Mouse (Mus musculus): Measurements from ENCODE around the gene Daw1. TPM values are rescaled to one million over a fixed set of nuclear protein-coding genes. Genes with fewer than 3 reads are reported as not detected.
A peak's percentile ranks its signal among the peaks of the same experiment; 100 is the strongest.

Gene Daw1
- polyA plus RNA-seq (2015; fragmentation: Nextera tagmentation; extraction: Ambion mirVana), result 1.2 and 1.4 TPM in 2 replicates

- Histone ChIP-seq H3K36me3 (no peaks in the 10 kb centered on the region), H3K4me3 (replicated peaks) (peak within 1 kb of the TSS; percentile 56), H3K27me3 (replicated peaks) (no peaks in the 10 kb centered on the region), H3K4me2 (peak within 1 kb of the TSS; percentile 81), H3K9me3 (replicated peaks) (no peaks in the 10 kb centered on the region), H3K4me1 (peaks cover 6% of the 10 kb centered on the region), H3K9ac (replicated peaks) (peak within 1 kb of the TSS; percentile 53), H3K27ac (replicated peaks) (no peak within 1 kb of the TSS)
- peak; percentile 97 for ATAC-seq (ENCODE audit: low FRiP score)
- under 1% methylated on average over 16 of the region's 16 CpGs for WGBS
Observed at GRCm38 (mm10) chr1:83159603-83160002, at the start of gene Daw1. Daw1 (plus strand) TSS chr1:83159752.

DNA sequence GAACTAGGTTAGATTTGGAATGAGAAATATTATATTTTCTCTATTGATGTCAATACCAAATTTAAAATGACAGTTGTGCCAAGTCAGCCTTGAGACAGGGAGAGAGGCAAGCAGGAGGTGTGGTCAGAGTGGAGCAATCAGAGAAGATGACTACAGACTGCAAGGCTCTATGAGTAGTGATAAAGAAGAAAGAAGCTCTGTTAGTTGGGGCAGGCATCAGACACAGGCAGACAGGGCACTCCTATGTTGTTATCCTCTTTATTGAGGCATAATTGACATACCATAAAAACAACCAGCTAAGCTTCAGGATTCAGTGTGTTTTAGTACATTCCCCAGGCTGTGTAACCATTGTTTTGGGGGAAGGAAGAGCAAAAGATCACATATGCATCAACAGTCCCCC, 48.6 kb upstream of the Daw1 start:
- no peak overlapping the region for H3K27ac ChIP-seq (replicated peaks)
- H3K9ac ChIP-seq (replicated peaks), result no peak overlapping the region
- no peak overlapping the region for H3K4me3 ChIP-seq (replicated peaks)
- H3K27me3 ChIP-seq (replicated peaks), result no peaks in the 10 kb centered on the region
- no peaks in the 10 kb centered on the region for H3K4me1 ChIP-seq
- no peaks in the 10 kb centered on the region for H3K36me3 ChIP-seq
- no peaks in the 10 kb centered on the region for H3K9me3 ChIP-seq (replicated peaks)
- ATAC-seq (ENCODE audit: low FRiP score), result no peak
- no peak overlapping the region for H3K4me2 ChIP-seq

GRCm38 (mm10) chr1:83111726-83112125, 47.8 kb upstream of the Daw1 start:
- Histone ChIP-seq H3K27me3 (replicated peaks) (no peaks in the 10 kb centered on the region), H3K4me2 (no peak overlapping the region), H3K4me3 (replicated peaks) (no peak overlapping the region), H3K36me3 (no peaks in the 10 kb centered on the region), H3K4me1 (no peaks in the 10 kb centered on the region), H3K9me3 (replicated peaks) (no peaks in the 10 kb centered on the region), H3K9ac (replicated peaks) (no peak overlapping the region), H3K27ac (replicated peaks) (no peak overlapping the region)
- WGBS, result 69% methylated on average over 5 of the region's 5 CpGs
- no peak for ATAC-seq (ENCODE audit: low FRiP score)

GRCm38 (mm10) chr1:83116447-83117137, 43.0 kb upstream of the Daw1 start, which contains the start of gene Ccl20:
Ccl20 (plus strand) TSS chr1:83116766.
- Histone ChIP-seq H3K27me3 (replicated peaks) (no peaks in the 10 kb centered on the region), H3K4me1 (no peaks in the 10 kb centered on the region), H3K36me3 (no peaks in the 10 kb centered on the region), H3K4me3 (replicated peaks) (no peak within 1 kb of the TSS), H3K9me3 (replicated peaks) (no peaks in the 10 kb centered on the region), H3K9ac (replicated peaks) (no peak within 1 kb of the TSS), H3K4me2 (no peak within 1 kb of the TSS), H3K27ac (replicated peaks) (no peak within 1 kb of the TSS)
- no peak for ATAC-seq (ENCODE audit: low FRiP score)
- WGBS, result 47% methylated on average over 8 of the region's 8 CpGs

- H3K9me3 ChIP-seq (replicated peaks), result no peaks in the 10 kb centered on the region
- WGBS, result 94% methylated on average over 3 of the region's 3 CpGs
- H3K27ac ChIP-seq (replicated peaks), result no peak overlapping the region
- no peaks in the 10 kb centered on the region for H3K4me1 ChIP-seq
- no peak for ATAC-seq (ENCODE audit: low FRiP score)
- H3K9ac ChIP-seq (replicated peaks), result no peak overlapping the region
- no peak overlapping the region for H3K4me2 ChIP-seq
- no peak overlapping the region for H3K4me3 ChIP-seq (replicated peaks)
- H3K36me3 ChIP-seq, result no peaks in the 10 kb centered on the region
- no peaks in the 10 kb centered on the region for H3K27me3 ChIP-seq (replicated peaks)
Observed at GRCm38 (mm10) chr1:83117217-83117616, 42.3 kb upstream of the Daw1 start.

DNA sequence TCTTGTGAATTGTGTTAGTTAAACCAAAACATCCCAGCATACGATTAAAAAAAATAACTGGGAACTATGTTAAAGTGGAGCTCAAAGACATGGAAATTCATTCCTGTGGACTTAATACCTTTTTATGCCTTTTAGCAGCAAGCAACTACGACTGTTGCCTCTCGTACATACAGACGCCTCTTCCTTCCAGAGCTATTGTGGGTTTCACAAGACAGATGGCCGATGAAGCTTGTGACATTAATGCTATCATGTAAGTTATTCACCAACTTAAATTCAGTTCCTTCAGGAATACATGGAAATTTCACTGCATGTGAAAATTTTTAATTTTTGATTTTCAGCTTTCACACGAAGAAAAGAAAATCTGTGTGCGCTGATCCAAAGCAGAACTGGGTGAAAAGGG, 41.9 kb upstream of the Daw1 start:
- no peak overlapping the region for H3K9ac ChIP-seq (replicated peaks)
- no peak overlapping the region for H3K4me3 ChIP-seq (replicated peaks)
- no peak overlapping the region for H3K4me2 ChIP-seq
- ATAC-seq (ENCODE audit: low FRiP score), result no peak
- no peaks in the 10 kb centered on the region for H3K4me1 ChIP-seq
- no peaks in the 10 kb centered on the region for H3K36me3 ChIP-seq
- no peak overlapping the region for H3K27ac ChIP-seq (replicated peaks)
- H3K9me3 ChIP-seq (replicated peaks), result no peaks in the 10 kb centered on the region
- H3K27me3 ChIP-seq (replicated peaks), result no peaks in the 10 kb centered on the region
- 93% methylated on average over 7 of the region's 7 CpGs for WGBS

- ATAC-seq (ENCODE audit: low FRiP score), result no peak
- H3K27ac ChIP-seq (replicated peaks), result no peak overlapping the region
- no peak overlapping the region for H3K9ac ChIP-seq (replicated peaks)
Observed at GRCm38 (mm10) chr1:83119903-83120302, 39.6 kb upstream of the Daw1 start.

GRCm38 (mm10) chr1:83120312-83120711, 39.2 kb upstream of the Daw1 start:
- 86% methylated on average over 3 of the region's 3 CpGs for WGBS
- no peak overlapping the region for H3K4me2 ChIP-seq
- no peaks in the 10 kb centered on the region for H3K36me3 ChIP-seq
- no peak for ATAC-seq (ENCODE audit: low FRiP score)
- no peak overlapping the region for H3K4me3 ChIP-seq (replicated peaks)
- no peaks in the 10 kb centered on the region for H3K27me3 ChIP-seq (replicated peaks)
- H3K4me1 ChIP-seq, result no peaks in the 10 kb centered on the region
- H3K27ac ChIP-seq (replicated peaks), result no peak overlapping the region
- no peaks in the 10 kb centered on the region for H3K9me3 ChIP-seq (replicated peaks)
- no peak overlapping the region for H3K9ac ChIP-seq (replicated peaks)

More at GRCm38 (mm10) chr1:83119903-83120302, 39.6 kb upstream of the Daw1 start:
- H3K4me2 ChIP-seq, result no peak overlapping the region
- no peak overlapping the region for H3K4me3 ChIP-seq (replicated peaks)
- H3K36me3 ChIP-seq, result no peaks in the 10 kb centered on the region
- H3K9me3 ChIP-seq (replicated peaks), result no peaks in the 10 kb centered on the region
- no peaks in the 10 kb centered on the region for H3K27me3 ChIP-seq (replicated peaks)
- no peaks in the 10 kb centered on the region for H3K4me1 ChIP-seq

DNA sequence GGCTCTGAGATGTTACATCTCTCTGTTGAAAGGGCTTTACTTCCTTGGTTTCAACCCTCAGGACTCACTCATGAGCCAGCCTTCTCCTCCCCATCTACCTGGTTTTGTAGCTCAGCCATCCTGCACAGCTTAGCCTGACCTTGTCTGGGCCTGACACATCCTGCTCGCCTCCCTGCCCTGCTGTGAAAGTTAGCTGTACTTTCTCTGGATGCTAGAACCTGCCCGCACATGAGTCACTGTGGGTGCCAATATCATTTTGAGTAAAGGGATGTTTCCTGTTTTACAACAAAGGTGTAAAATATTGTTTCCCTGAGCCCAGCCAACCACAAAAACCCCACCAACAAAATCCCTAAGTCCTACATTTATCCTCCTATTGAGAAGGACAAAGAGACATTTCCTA, 36.4 kb upstream of the Daw1 start:
- H3K4me3 ChIP-seq (replicated peaks), result no peak overlapping the region
- no peak overlapping the region for H3K9ac ChIP-seq (replicated peaks)
- WGBS, result 89% methylated on average over 2 of the region's 2 CpGs
- H3K4me2 ChIP-seq, result no peak overlapping the region
- no peaks in the 10 kb centered on the region for H3K4me1 ChIP-seq
- H3K27ac ChIP-seq (replicated peaks), result no peak overlapping the region
- no peaks in the 10 kb centered on the region for H3K9me3 ChIP-seq (replicated peaks)
- no peaks in the 10 kb centered on the region for H3K36me3 ChIP-seq
- ATAC-seq (ENCODE audit: low FRiP score), result no peak
- no peaks in the 10 kb centered on the region for H3K27me3 ChIP-seq (replicated peaks)

DNA sequence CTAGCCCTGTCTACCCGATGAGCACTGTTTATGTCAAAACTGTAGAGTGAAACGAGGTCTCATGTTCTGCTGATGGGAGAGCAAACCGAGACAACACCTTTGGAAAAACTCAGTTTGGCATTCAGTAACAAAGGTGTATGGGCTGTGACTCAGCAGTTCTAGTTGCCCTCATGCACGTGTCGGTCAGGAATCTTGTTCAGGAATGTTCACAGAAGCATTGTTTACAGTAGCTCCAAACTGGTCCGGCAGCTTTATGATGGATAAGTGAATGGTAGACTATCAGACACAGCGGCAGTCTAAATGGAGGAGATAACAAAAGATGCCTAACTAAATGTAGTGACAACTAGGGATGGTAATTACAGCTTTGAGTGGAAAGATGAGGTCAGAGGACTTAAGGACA, 23.7 kb upstream of the Daw1 start:
- H3K4me3 ChIP-seq (replicated peaks), result no peak overlapping the region
- H3K9me3 ChIP-seq (replicated peaks), result no peaks in the 10 kb centered on the region
- no peaks in the 10 kb centered on the region for H3K27me3 ChIP-seq (replicated peaks)
- no peak overlapping the region for H3K4me2 ChIP-seq
- no peaks in the 10 kb centered on the region for H3K36me3 ChIP-seq
- H3K9ac ChIP-seq (replicated peaks), result no peak overlapping the region
- H3K27ac ChIP-seq (replicated peaks), result no peak overlapping the region
- H3K4me1 ChIP-seq, result no peaks in the 10 kb centered on the region
- 86% methylated on average over 7 of the region's 7 CpGs for WGBS
- no peak for ATAC-seq (ENCODE audit: low FRiP score)

DNA sequence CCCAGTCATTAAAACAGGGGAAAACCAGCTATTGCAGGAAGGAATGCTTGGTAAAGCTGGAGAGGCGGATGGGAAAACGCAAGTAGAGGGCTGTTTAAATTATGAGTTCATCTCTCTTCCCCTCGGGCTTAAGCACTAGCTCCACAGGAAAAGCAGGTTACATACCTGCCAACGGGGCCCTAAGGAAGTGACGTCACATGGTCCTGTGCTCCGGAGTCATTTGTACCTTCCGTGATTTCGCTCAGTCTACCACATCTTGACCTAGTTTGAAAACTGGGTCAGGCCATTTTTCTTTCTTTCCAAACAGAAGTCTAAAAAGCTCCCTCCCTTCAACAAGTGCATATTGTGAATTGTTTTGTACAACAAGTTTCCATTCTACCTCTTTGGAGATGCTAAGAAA, 21.7 kb upstream of the Daw1 start:
- no peaks in the 10 kb centered on the region for H3K36me3 ChIP-seq
- no peaks in the 10 kb centered on the region for H3K4me1 ChIP-seq
- H3K4me2 ChIP-seq, result no peak overlapping the region
- H3K9me3 ChIP-seq (replicated peaks), result no peaks in the 10 kb centered on the region
- H3K27ac ChIP-seq (replicated peaks), result no peak overlapping the region
- H3K4me3 ChIP-seq (replicated peaks), result no peak overlapping the region
- no peak for ATAC-seq (ENCODE audit: low FRiP score)
- no peaks in the 10 kb centered on the region for H3K27me3 ChIP-seq (replicated peaks)
- no peak overlapping the region for H3K9ac ChIP-seq (replicated peaks)
- 93% methylated on average over 8 of the region's 8 CpGs for WGBS

GRCm38 (mm10) chr1:83138721-83139120, 20.8 kb upstream of the Daw1 start:
- no peaks in the 10 kb centered on the region for H3K9me3 ChIP-seq (replicated peaks)
- no peak overlapping the region for H3K9ac ChIP-seq (replicated peaks)
- H3K4me2 ChIP-seq, result no peak overlapping the region
- H3K27ac ChIP-seq (replicated peaks), result no peak overlapping the region
- H3K27me3 ChIP-seq (replicated peaks), result no peaks in the 10 kb centered on the region
- ATAC-seq (ENCODE audit: low FRiP score), result no peak
- WGBS, result 86% methylated on average over 6 of the region's 6 CpGs
- no peaks in the 10 kb centered on the region for H3K4me1 ChIP-seq
- H3K4me3 ChIP-seq (replicated peaks), result no peak overlapping the region
- no peaks in the 10 kb centered on the region for H3K36me3 ChIP-seq
